Mouse (Mus musculus): ENCODE measurements at regions not wholly inside any gene's neighbourhood (a gene's known extent, or its start where the extent isn't known, plus 50 kb on each side); places are given as distances from the start of the nearest gene placed in this dataset.
"Not testable (repeated sequence)": the region's sequence is repeated elsewhere in the genome, so short reads cannot be mapped to it uniquely, and the experiment has no call there.

GRCm38 (mm10) chr10:29044781-29045180 lies 58.7 kb upstream of the 2310057J18Rik start:
- DNase-seq: not testable (repeated sequence)

GRCm38 (mm10) chr10:29087823-29088222 lies 55.8 kb upstream of the Soga3 start:
- peak; percentile 10 for DNase-seq
